Mouse (Mus musculus): Measurements from ENCODE around the gene Parp9. TPM values are rescaled to one million over a fixed set of nuclear protein-coding genes. Genes with fewer than 3 reads are reported as not detected.
"Not testable (repeated sequence)": the region's sequence is repeated elsewhere in the genome, so short reads cannot be mapped to it uniquely, and the experiment has no call there.

The Parp9 gene
- polyA plus RNA-seq (2014; fragmentation: Nextera tagmentation; extraction: Ambion mirVana): 0.30 and 3.3 TPM in 2 replicates

- no peaks in the 10 kb centered on the region for H3K9me3 ChIP-seq (ENCODE audit: control insufficient read depth, low read length)
- peak within 1 kb of the TSS; percentile 70 for H3K4me2 ChIP-seq (ENCODE audit: low read length)
- WGBS: 2% methylated on average over 52 of the region's 52 CpGs
- DNase-seq: peak; percentile 58
- no peaks in the 10 kb centered on the region for H3K36me3 ChIP-seq (ENCODE audit: control insufficient read depth, insufficient read depth, low read length)
- H3K9ac ChIP-seq (replicated peaks; ENCODE audit: low read length): peak within 1 kb of the TSS; percentile 48
- H3K4me3 ChIP-seq (replicated peaks; ENCODE audit: low read depth, low read length): peak within 1 kb of the TSS; percentile 46
- ATAC-seq (ENCODE audit: low FRiP score, low TSS enrichment): peak; percentile 37; the same call in 1 of the 2 replicates
- no peaks in the 10 kb centered on the region; the same call in 1 of the 2 replicates for H3K27me3 ChIP-seq (ENCODE audit: control insufficient read depth, insufficient read depth, low read length)
- H3K27ac ChIP-seq (replicated peaks; ENCODE audit: low read depth, low read length): no peak within 1 kb of the TSS
- no peaks in the 10 kb centered on the region; the same call in 1 of the 2 replicates for H3K4me1 ChIP-seq (ENCODE audit: control insufficient read depth, insufficient read depth, low read length)
Observed at GRCm38 (mm10) chr16:35938211-35939151, at the start of gene Parp9, which contains the start of gene Dtx3l. TSS of gene Parp9 (plus strand) at chr16:35938470. TSS of gene Dtx3l (minus strand) at chr16:35939151.

- no peaks in the 10 kb centered on the region for H3K9me3 ChIP-seq (ENCODE audit: control insufficient read depth, low read length)
- 91% methylated on average over 5 of the region's 5 CpGs for WGBS
- no peak overlapping the region for H3K4me2 ChIP-seq (ENCODE audit: low read length)
- H3K36me3 ChIP-seq (ENCODE audit: control insufficient read depth, insufficient read depth, low read length): no peaks in the 10 kb centered on the region
- H3K27me3 ChIP-seq (ENCODE audit: control insufficient read depth, insufficient read depth, low read length): no peaks in the 10 kb centered on the region
- no peak overlapping the region for H3K9ac ChIP-seq (replicated peaks; ENCODE audit: low read length)
- H3K4me1 ChIP-seq (ENCODE audit: control insufficient read depth, insufficient read depth, low read length): no peaks in the 10 kb centered on the region
- ATAC-seq (ENCODE audit: low FRiP score, low TSS enrichment) (no peak), DNase-seq (no peak)
- H3K4me3 ChIP-seq (replicated peaks; ENCODE audit: low read depth, low read length): no peak overlapping the region
- H3K27ac ChIP-seq (replicated peaks; ENCODE audit: low read depth, low read length): no peak overlapping the region
Observed at GRCm38 (mm10) chr16:35888910-35889309, 49.4 kb upstream of the Parp9 start.

GRCm38 (mm10) chr16:35890645-35891044 lies 47.6 kb upstream of the Parp9 start:
- WGBS: 66% methylated on average over 3 of the region's 3 CpGs
- no peaks in the 10 kb centered on the region for H3K4me1 ChIP-seq (ENCODE audit: control insufficient read depth, insufficient read depth, low read length)
- DNase-seq (peak; percentile 34), ATAC-seq (ENCODE audit: low FRiP score, low TSS enrichment) (no peak)
- no peaks in the 10 kb centered on the region for H3K27me3 ChIP-seq (ENCODE audit: control insufficient read depth, insufficient read depth, low read length)
- H3K4me2 ChIP-seq (ENCODE audit: low read length): no peak overlapping the region
- no peaks in the 10 kb centered on the region for H3K9me3 ChIP-seq (ENCODE audit: control insufficient read depth, low read length)
- H3K36me3 ChIP-seq (ENCODE audit: control insufficient read depth, insufficient read depth, low read length): no peaks in the 10 kb centered on the region
- no peak overlapping the region for H3K27ac ChIP-seq (replicated peaks; ENCODE audit: low read depth, low read length)
- H3K9ac ChIP-seq (replicated peaks; ENCODE audit: low read length): no peak overlapping the region
- no peak overlapping the region for H3K4me3 ChIP-seq (replicated peaks; ENCODE audit: low read depth, low read length)

GRCm38 (mm10) chr16:35891603-35892002 lies 46.7 kb upstream of the Parp9 start:
- not testable (repeated sequence) for H3K27ac ChIP-seq (replicated peaks; ENCODE audit: low read depth, low read length); H3K9ac ChIP-seq (replicated peaks; ENCODE audit: low read length); H3K4me2 ChIP-seq (ENCODE audit: low read length); H3K27me3 ChIP-seq (ENCODE audit: control insufficient read depth, insufficient read depth, low read length); H3K36me3 ChIP-seq (ENCODE audit: control insufficient read depth, insufficient read depth, low read length); ATAC-seq (ENCODE audit: low FRiP score, low TSS enrichment); DNase-seq; H3K4me3 ChIP-seq (replicated peaks; ENCODE audit: low read depth, low read length); H3K9me3 ChIP-seq (ENCODE audit: control insufficient read depth, low read length); H3K4me1 ChIP-seq (ENCODE audit: control insufficient read depth, insufficient read depth, low read length)
- WGBS: 89% methylated on average over 5 of the region's 5 CpGs

- no peak for DNase-seq
- no peak overlapping the region for H3K9ac ChIP-seq (replicated peaks; ENCODE audit: low read length)
- no peak overlapping the region for H3K4me3 ChIP-seq (replicated peaks; ENCODE audit: low read depth, low read length)
- H3K4me2 ChIP-seq (ENCODE audit: low read length): no peak overlapping the region
- ATAC-seq (ENCODE audit: low FRiP score, low TSS enrichment): no peak
- WGBS: 55% methylated on average over 6 of the region's 6 CpGs
- H3K4me1 ChIP-seq (ENCODE audit: control insufficient read depth, insufficient read depth, low read length): no peaks in the 10 kb centered on the region
- H3K27ac ChIP-seq (replicated peaks; ENCODE audit: low read depth, low read length): no peak overlapping the region
- H3K9me3 ChIP-seq (ENCODE audit: control insufficient read depth, low read length): no peaks in the 10 kb centered on the region
- no peaks in the 10 kb centered on the region for H3K27me3 ChIP-seq (ENCODE audit: control insufficient read depth, insufficient read depth, low read length)
- H3K36me3 ChIP-seq (ENCODE audit: control insufficient read depth, insufficient read depth, low read length): no peaks in the 10 kb centered on the region
Observed at GRCm38 (mm10) chr16:35894997-35895396, 43.3 kb upstream of the Parp9 start.

GRCm38 (mm10) chr16:35900541-35900940 lies 37.7 kb upstream of the Parp9 start:
- DNase-seq (no peak), ATAC-seq (ENCODE audit: low FRiP score, low TSS enrichment) (no peak)
- Histone ChIP-seq H3K9me3 (ENCODE audit: control insufficient read depth, low read length) (no peaks in the 10 kb centered on the region), H3K4me1 (ENCODE audit: control insufficient read depth, insufficient read depth, low read length) (no peaks in the 10 kb centered on the region), H3K27me3 (ENCODE audit: control insufficient read depth, insufficient read depth, low read length) (no peaks in the 10 kb centered on the region), H3K4me3 (replicated peaks; ENCODE audit: low read depth, low read length) (no peak overlapping the region), H3K36me3 (ENCODE audit: control insufficient read depth, insufficient read depth, low read length) (no peaks in the 10 kb centered on the region), H3K9ac (replicated peaks; ENCODE audit: low read length) (no peak overlapping the region), H3K4me2 (ENCODE audit: low read length) (no peak overlapping the region), H3K27ac (replicated peaks; ENCODE audit: low read depth, low read length) (no peak overlapping the region)
- WGBS: 92% methylated on average over 3 of the region's 3 CpGs

GRCm38 (mm10) chr16:35903014-35903640 lies 35.1 kb upstream of the Parp9 start:
- Histone ChIP-seq H3K27ac (replicated peaks; ENCODE audit: low read depth, low read length) (no peak overlapping the region), H3K9me3 (ENCODE audit: control insufficient read depth, low read length) (no peaks in the 10 kb centered on the region), H3K27me3 (ENCODE audit: control insufficient read depth, insufficient read depth, low read length) (no peaks in the 10 kb centered on the region), H3K4me1 (ENCODE audit: control insufficient read depth, insufficient read depth, low read length) (no peaks in the 10 kb centered on the region), H3K4me3 (replicated peaks; ENCODE audit: low read depth, low read length) (no peak overlapping the region), H3K9ac (replicated peaks; ENCODE audit: low read length) (no peak overlapping the region), H3K4me2 (ENCODE audit: low read length) (no peak overlapping the region), H3K36me3 (ENCODE audit: control insufficient read depth, insufficient read depth, low read length) (no peaks in the 10 kb centered on the region)
- 74% methylated on average over 6 of the region's 6 CpGs for WGBS
- ATAC-seq (ENCODE audit: low FRiP score, low TSS enrichment) (no peak), DNase-seq (no peak)

GRCm38 (mm10) chr16:35904121-35904736 lies 34.0 kb upstream of the Parp9 start:
- Histone ChIP-seq H3K4me2 (ENCODE audit: low read length) (no peak overlapping the region), H3K9me3 (ENCODE audit: control insufficient read depth, low read length) (no peaks in the 10 kb centered on the region), H3K27me3 (ENCODE audit: control insufficient read depth, insufficient read depth, low read length) (no peaks in the 10 kb centered on the region), H3K27ac (replicated peaks; ENCODE audit: low read depth, low read length) (no peak overlapping the region), H3K36me3 (ENCODE audit: control insufficient read depth, insufficient read depth, low read length) (no peaks in the 10 kb centered on the region), H3K4me1 (ENCODE audit: control insufficient read depth, insufficient read depth, low read length) (no peaks in the 10 kb centered on the region), H3K4me3 (replicated peaks; ENCODE audit: low read depth, low read length) (no peak overlapping the region), H3K9ac (replicated peaks; ENCODE audit: low read length) (no peak overlapping the region)
- ATAC-seq (ENCODE audit: low FRiP score, low TSS enrichment) (no peak), DNase-seq (no peak)
- 82% methylated on average over 4 of the region's 4 CpGs for WGBS
